Mouse (Mus musculus): ENCODE data around the gene Olfr532. TPM values are rescaled to one million over a fixed set of nuclear protein-coding genes. Genes with fewer than 3 reads are reported as not detected.
"Not testable (repeated sequence)": the region's sequence is repeated elsewhere in the genome, so short reads cannot be mapped to it uniquely, and the experiment has no call there.

Olfr532 gene
- polyA plus RNA-seq (2012), result not detected in 2 replicates

GRCm38 (mm10) chr7:140421539-140421938, at the start of gene Olfr532:
TSS of gene Olfr532 (minus strand) at chr7:140421639.
- H3K9me3 ChIP-seq (ENCODE audit: control insufficient read depth, low read length), result peaks cover 5% of the 10 kb centered on the region; the same call in 1 of the 2 replicates
- H3K4me1 ChIP-seq (ENCODE audit: control insufficient read depth), result no peaks in the 10 kb centered on the region
- no peak within 1 kb of the TSS for H3K4me3 ChIP-seq (replicated peaks)
- TF ChIP-seq GATA1 (IDR thresholded peaks at IDR 0.05; ENCODE audit: low read length), result no peak
- no peak for TF ChIP-seq TAL1 (IDR thresholded peaks at IDR 0.05; ENCODE audit: low read length)
- H3K27me3 ChIP-seq (ENCODE audit: control insufficient read depth), result no peaks in the 10 kb centered on the region
- H3K36me3 ChIP-seq (ENCODE audit: control insufficient read depth), result no peaks in the 10 kb centered on the region

GRCm38 (mm10) chr7:140463070-140463469, 41.6 kb upstream of the Olfr532 start, which contains the start of gene Olfr533:
TSS of gene Olfr533 (plus strand) at chr7:140463370.
- not testable (repeated sequence) for H3K36me3 ChIP-seq (ENCODE audit: control insufficient read depth); H3K4me3 ChIP-seq (replicated peaks); H3K27me3 ChIP-seq (ENCODE audit: control insufficient read depth); H3K4me1 ChIP-seq (ENCODE audit: control insufficient read depth)
- peaks cover 11% of the 10 kb centered on the region for H3K9me3 ChIP-seq (ENCODE audit: control insufficient read depth, low read length)

GRCm38 (mm10) chr7:140443141-140443540, 21.7 kb upstream of the Olfr532 start:
- H3K36me3 ChIP-seq (ENCODE audit: control insufficient read depth), result no peaks in the 10 kb centered on the region
- no peak for TF ChIP-seq TAL1 (IDR thresholded peaks at IDR 0.05; ENCODE audit: low read length)
- no peak for TF ChIP-seq GATA1 (IDR thresholded peaks at IDR 0.05; ENCODE audit: low read length)
- H3K9me3 ChIP-seq (ENCODE audit: control insufficient read depth, low read length), result 0 out of 2 replicates have a peak, but pooled peaks cover 2% of the 10 kb centered on the region
- no peaks in the 10 kb centered on the region for H3K4me1 ChIP-seq (ENCODE audit: control insufficient read depth)
- no peaks in the 10 kb centered on the region for H3K27me3 ChIP-seq (ENCODE audit: control insufficient read depth)
- no peak overlapping the region for H3K4me3 ChIP-seq (replicated peaks)

GRCm38 (mm10) chr7:140402818-140403217, 18.6 kb downstream of the Olfr532 start, which contains the start of gene Olfr531:
TSS of gene Olfr531 (minus strand) at chr7:140402918.
- H3K27me3 ChIP-seq (ENCODE audit: control insufficient read depth), result no peaks in the 10 kb centered on the region
- H3K4me3 ChIP-seq (replicated peaks), result no peak within 1 kb of the TSS
- no peaks in the 10 kb centered on the region for H3K4me1 ChIP-seq (ENCODE audit: control insufficient read depth)
- H3K36me3 ChIP-seq (ENCODE audit: control insufficient read depth), result no peaks in the 10 kb centered on the region
- TF ChIP-seq TAL1 (IDR thresholded peaks at IDR 0.05; ENCODE audit: low read length) (no peak), GATA1 (IDR thresholded peaks at IDR 0.05; ENCODE audit: low read length) (no peak)
- H3K9me3 ChIP-seq (ENCODE audit: control insufficient read depth, low read length), result peaks cover 2% of the 10 kb centered on the region; the same call in 1 of the 2 replicates

- TF ChIP-seq GATA1 (IDR thresholded peaks at IDR 0.05; ENCODE audit: low read length), result no peak
- TF ChIP-seq TAL1 (IDR thresholded peaks at IDR 0.05; ENCODE audit: low read length), result no peak
Observed at GRCm38 (mm10) chr7:140376911-140377310, 44.5 kb downstream of the Olfr532 start.

GRCm38 (mm10) chr7:140376231-140376630, 45.2 kb downstream of the Olfr532 start, which contains the start of gene Olfr530:
TSS of gene Olfr530 (minus strand) at chr7:140376331.
- TF ChIP-seq TAL1 (IDR thresholded peaks at IDR 0.05; ENCODE audit: low read length) (no peak), GATA1 (IDR thresholded peaks at IDR 0.05; ENCODE audit: low read length) (no peak)
- no peak within 1 kb of the TSS for H3K4me3 ChIP-seq (replicated peaks)
- H3K4me1 ChIP-seq (ENCODE audit: control insufficient read depth), result no peaks in the 10 kb centered on the region
- no peaks in the 10 kb centered on the region for H3K9me3 ChIP-seq (ENCODE audit: control insufficient read depth, low read length)
- H3K36me3 ChIP-seq (ENCODE audit: control insufficient read depth), result no peaks in the 10 kb centered on the region
- H3K27me3 ChIP-seq (ENCODE audit: control insufficient read depth), result no peaks in the 10 kb centered on the region

More at GRCm38 (mm10) chr7:140376911-140377310, 44.5 kb downstream of the Olfr532 start:
- Histone ChIP-seq H3K4me1 (ENCODE audit: control insufficient read depth) (no peaks in the 10 kb centered on the region), H3K9me3 (ENCODE audit: control insufficient read depth, low read length) (no peaks in the 10 kb centered on the region), H3K4me3 (replicated peaks) (no peak overlapping the region), H3K27me3 (ENCODE audit: control insufficient read depth) (no peaks in the 10 kb centered on the region), H3K36me3 (ENCODE audit: control insufficient read depth) (no peaks in the 10 kb centered on the region)

- no peak overlapping the region for H3K4me3 ChIP-seq (replicated peaks)
- H3K36me3 ChIP-seq (ENCODE audit: control insufficient read depth), result no peaks in the 10 kb centered on the region
- H3K9me3 ChIP-seq (ENCODE audit: control insufficient read depth, low read length), result no peaks in the 10 kb centered on the region
- TF ChIP-seq TAL1 (IDR thresholded peaks at IDR 0.05; ENCODE audit: low read length) (no peak), GATA1 (IDR thresholded peaks at IDR 0.05; ENCODE audit: low read length) (no peak)
- H3K4me1 ChIP-seq (ENCODE audit: control insufficient read depth), result no peaks in the 10 kb centered on the region
- no peaks in the 10 kb centered on the region for H3K27me3 ChIP-seq (ENCODE audit: control insufficient read depth)
Observed at GRCm38 (mm10) chr7:140374300-140374699, 47.1 kb downstream of the Olfr532 start.

Other genes starting within 250 kb of the Olfr532 start
- not detected in 2 replicates for gene Olfr523, start 248.4 kb downstream of the Olfr532 start, polyA plus RNA-seq (2012)
- 0.03 TPM in 1 of 2 replicates, not detected in the other for gene Olfr524, start 215.7 kb downstream of the Olfr532 start, polyA plus RNA-seq (2012)
- not detected in 2 replicates for gene Cd163l1, start 203.4 kb downstream of the Olfr532 start, polyA plus RNA-seq (2012)
- gene 5830411N06Rik, start 174.4 kb downstream of the Olfr532 start, polyA plus RNA-seq (2012), result not detected in 2 replicates
- gene Olfr525, start 100.8 kb downstream of the Olfr532 start, polyA plus RNA-seq (2012), result not detected in 2 replicates
- gene Olfr527, start 87.6 kb downstream of the Olfr532 start, polyA plus RNA-seq (2012), result not detected in 2 replicates
- not detected in 2 replicates for gene Olfr60, start 60.0 kb downstream of the Olfr532 start, polyA plus RNA-seq (2012)
- not detected in 2 replicates for gene Olfr530, start 45.3 kb downstream of the Olfr532 start, polyA plus RNA-seq (2012)
- not detected in 2 replicates for gene Olfr531, start 18.7 kb downstream of the Olfr532 start, polyA plus RNA-seq (2012)
- gene Olfr533, start 41.7 kb upstream of the Olfr532 start, polyA plus RNA-seq (2012), result not detected in 2 replicates
- gene Olfr535, start 62.6 kb upstream of the Olfr532 start, polyA plus RNA-seq (2012), result not detected in 2 replicates
- gene Olfr536, start 85.8 kb upstream of the Olfr532 start, polyA plus RNA-seq (2012), result 0.01 TPM in 1 of 2 replicates, not detected in the other
- not detected in 2 replicates for gene Olfr538, start 146.2 kb upstream of the Olfr532 start, polyA plus RNA-seq (2012)
- gene Olfr46, start 179.6 kb upstream of the Olfr532 start, polyA plus RNA-seq (2012), result not detected in 2 replicates
- gene Olfr61, start 207.3 kb upstream of the Olfr532 start, polyA plus RNA-seq (2012), result not detected in 2 replicates
- not detected in 2 replicates for gene Olfr53, start 224.8 kb upstream of the Olfr532 start, polyA plus RNA-seq (2012)
- gene Olfr539, start 238.3 kb upstream of the Olfr532 start, polyA plus RNA-seq (2012), result 0.01 TPM in 1 of 2 replicates, not detected in the other

All from erythroblast, embryonic 14.5 days (primary cell).